Mouse (Mus musculus): ENCODE results near the gene Ltv1. TPM values are rescaled to one million over a fixed set of nuclear protein-coding genes. Genes with fewer than 3 reads are reported as not detected.

Ltv1 gene
- 77.6 and 83.1 TPM in 2 replicates for polyA plus RNA-seq (2014; fragmentation: Nextera tagmentation; extraction: Ambion mirVana)

DNA sequence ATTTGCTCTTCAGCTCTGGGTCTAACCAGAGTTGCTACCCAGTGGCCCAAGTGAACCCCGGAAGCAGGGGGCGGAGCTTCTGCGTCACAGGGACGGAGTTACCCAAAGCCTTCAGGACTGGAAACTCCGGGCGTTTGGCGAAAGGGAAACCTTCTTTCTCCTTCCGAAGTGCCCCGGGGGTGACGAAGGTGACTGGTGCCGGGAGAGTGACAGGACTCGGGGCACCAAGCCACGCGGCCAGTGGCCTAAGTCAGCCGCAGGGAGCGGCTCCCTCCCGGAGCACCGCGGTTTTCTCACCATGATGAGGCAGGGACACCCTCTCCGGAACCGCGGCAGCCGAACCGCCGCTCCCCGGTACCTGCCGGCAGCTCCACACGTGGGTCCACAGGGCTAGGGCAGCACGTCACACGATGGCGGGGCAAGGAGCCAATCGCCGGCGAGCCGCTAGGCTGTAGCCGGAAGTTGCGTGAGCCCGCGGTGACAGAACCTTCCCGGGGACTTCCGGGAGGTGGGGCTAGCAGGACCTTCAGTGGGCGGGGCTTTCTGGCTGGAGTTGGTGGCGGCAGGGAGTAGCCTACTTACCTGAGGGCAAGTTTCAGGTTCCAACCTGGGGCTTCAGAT, at the start of gene Ltv1:
Gene Ltv1 (minus strand): TSS at position 438 of the 621 bp plus-strand sequence.
- Histone ChIP-seq H3K36me3 (ENCODE audit: control insufficient read depth, insufficient read depth, low read length) (peaks cover 3% of the 10 kb centered on the region; the same call in 1 of the 2 replicates), H3K4me3 (ENCODE audit: low read depth, low read length) (peak within 1 kb of the TSS; percentile 91), H3K27me3 (ENCODE audit: control insufficient read depth, insufficient read depth, low read length) (no peaks in the 10 kb centered on the region), H3K9me3 (ENCODE audit: control insufficient read depth, low read length) (no peaks in the 10 kb centered on the region), H3K4me1 (ENCODE audit: control insufficient read depth, insufficient read depth, low read length) (peaks cover 5% of the 10 kb centered on the region), H3K27ac (ENCODE audit: low read depth, low read length) (no peak within 1 kb of the TSS), H3K9ac (ENCODE audit: low read length) (peak within 1 kb of the TSS; percentile 84), H3K4me2 (peak within 1 kb of the TSS; percentile 54)
- ATAC-seq (ENCODE audit: low FRiP score) (peak; percentile 100), DNase-seq (ENCODE audit: low spot score, missing footprints) (peak; percentile 97)
- under 1% methylated on average over 43 of the region's 43 CpGs for WGBS

DNA sequence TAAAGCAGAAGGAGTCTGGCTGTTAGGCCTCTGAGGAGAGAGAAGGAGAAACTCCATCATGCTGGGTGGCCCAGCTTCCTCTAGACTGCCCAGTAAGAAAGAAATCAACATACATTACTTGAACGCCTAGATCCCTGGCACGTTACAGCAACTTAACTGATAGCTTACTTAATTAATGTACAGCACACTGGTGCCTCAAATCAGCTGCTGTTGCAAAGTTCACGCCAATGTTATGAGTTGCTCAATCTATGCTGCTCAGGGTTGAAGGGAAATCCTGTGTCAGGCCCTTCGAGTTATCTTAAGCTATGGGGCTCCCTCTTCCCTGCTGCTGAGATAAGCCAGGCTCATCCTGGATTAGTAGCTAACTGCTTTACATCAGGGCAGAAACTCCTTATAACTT, 47.5 kb upstream of the Ltv1 start:
- ATAC-seq (ENCODE audit: low FRiP score) (no peak), DNase-seq (ENCODE audit: low spot score, missing footprints) (no peak)
- 75% methylated on average over 4 of the region's 4 CpGs for WGBS
- Histone ChIP-seq H3K4me3 (ENCODE audit: low read depth, low read length) (no peak overlapping the region), H3K27me3 (ENCODE audit: control insufficient read depth, insufficient read depth, low read length) (no peaks in the 10 kb centered on the region), H3K4me1 (ENCODE audit: control insufficient read depth, insufficient read depth, low read length) (no peaks in the 10 kb centered on the region), H3K27ac (ENCODE audit: low read depth, low read length) (no peak overlapping the region), H3K9me3 (ENCODE audit: control insufficient read depth, low read length) (no peaks in the 10 kb centered on the region), H3K36me3 (ENCODE audit: control insufficient read depth, insufficient read depth, low read length) (no peaks in the 10 kb centered on the region), H3K9ac (ENCODE audit: low read length) (no peak overlapping the region), H3K4me2 (no peak overlapping the region)

DNA sequence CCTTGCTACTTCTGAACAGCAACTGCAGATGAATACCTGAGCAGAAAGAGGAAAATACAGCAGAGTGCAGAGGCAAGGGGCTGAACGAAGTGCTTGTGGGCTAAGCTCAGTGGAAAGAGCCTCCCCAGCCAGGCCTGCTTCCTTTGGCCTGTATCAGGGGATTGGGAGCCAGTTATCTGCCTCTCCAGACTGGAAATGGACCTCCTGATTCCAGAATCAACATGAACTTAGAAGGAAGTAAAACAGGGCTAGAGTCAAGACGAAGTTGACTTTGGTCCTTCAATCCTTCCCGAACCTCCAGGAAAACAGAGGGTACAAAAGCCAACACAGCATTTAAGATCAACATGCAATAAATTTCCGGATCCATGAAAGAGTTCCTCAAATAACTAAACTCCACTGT, 45.2 kb upstream of the Ltv1 start:
- whole genome bisulfite sequencing = 87% methylated on average over 4 of the region's 4 CpGs
- Histone ChIP-seq H3K36me3 (ENCODE audit: control insufficient read depth, insufficient read depth, low read length) (no peaks in the 10 kb centered on the region), H3K27me3 (ENCODE audit: control insufficient read depth, insufficient read depth, low read length) (no peaks in the 10 kb centered on the region), H3K4me1 (ENCODE audit: control insufficient read depth, insufficient read depth, low read length) (peaks cover 3% of the 10 kb centered on the region), H3K9ac (ENCODE audit: low read length) (no peak overlapping the region), H3K27ac (ENCODE audit: low read depth, low read length) (no peak overlapping the region), H3K4me2 (no peak overlapping the region), H3K4me3 (ENCODE audit: low read depth, low read length) (no peak overlapping the region), H3K9me3 (ENCODE audit: control insufficient read depth, low read length) (no peaks in the 10 kb centered on the region)
- DNase-seq (ENCODE audit: low spot score, missing footprints) (no peak), ATAC-seq (ENCODE audit: low FRiP score) (no peak)

DNA sequence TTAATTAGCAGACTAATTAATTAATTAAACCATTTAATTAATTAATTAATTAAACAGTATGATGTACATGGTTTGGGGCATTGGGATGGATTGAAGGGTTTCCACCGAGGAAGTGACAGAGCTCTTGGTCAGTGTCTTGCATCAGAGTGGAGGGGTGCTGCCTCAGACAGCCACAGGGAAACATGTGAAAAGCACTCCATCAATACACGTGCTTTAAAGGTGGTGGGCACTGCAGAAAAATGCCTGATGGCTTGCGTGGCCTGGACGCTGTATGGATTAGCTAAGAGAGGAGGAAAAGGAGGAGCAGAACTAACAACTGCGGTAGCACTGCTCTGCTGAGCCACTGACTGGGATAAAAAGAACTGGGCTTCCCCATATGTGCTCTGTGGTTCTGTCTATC, 43.9 kb upstream of the Ltv1 start:
- Histone ChIP-seq H3K4me3 (ENCODE audit: low read depth, low read length) (no peak overlapping the region), H3K36me3 (ENCODE audit: control insufficient read depth, insufficient read depth, low read length) (no peaks in the 10 kb centered on the region), H3K4me2 (no peak overlapping the region), H3K27ac (ENCODE audit: low read depth, low read length) (no peak overlapping the region), H3K27me3 (ENCODE audit: control insufficient read depth, insufficient read depth, low read length) (no peaks in the 10 kb centered on the region), H3K9ac (ENCODE audit: low read length) (no peak overlapping the region), H3K4me1 (ENCODE audit: control insufficient read depth, insufficient read depth, low read length) (peaks cover 12% of the 10 kb centered on the region), H3K9me3 (ENCODE audit: control insufficient read depth, low read length) (no peaks in the 10 kb centered on the region)
- 83% methylated on average over 5 of the region's 5 CpGs for WGBS
- ATAC-seq (ENCODE audit: low FRiP score) (no peak; the same call in 1 of the 2 replicates), DNase-seq (ENCODE audit: low spot score, missing footprints) (peak; percentile 64)

DNA sequence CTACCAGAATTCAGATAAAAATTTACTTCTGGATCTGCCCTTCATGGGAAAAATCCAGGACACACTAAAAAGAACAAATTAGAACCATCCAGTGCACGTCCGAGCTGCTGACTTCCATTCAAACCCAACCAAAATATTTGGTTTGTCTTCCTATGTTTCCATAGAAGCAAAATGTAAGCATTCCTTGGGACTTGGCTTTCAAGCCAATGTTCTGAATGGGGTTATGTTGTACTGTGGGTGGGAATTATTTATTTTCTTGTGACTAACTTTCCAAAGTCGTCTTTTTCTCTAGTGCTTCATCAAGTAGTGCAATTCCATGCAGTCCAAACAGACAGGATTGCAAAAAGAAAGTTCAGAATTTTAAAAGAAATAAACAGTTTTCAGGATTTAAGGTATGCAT, 41.5 kb upstream of the Ltv1 start:
- 71% methylated on average over 3 of the region's 3 CpGs for WGBS
- H3K4me3 ChIP-seq (ENCODE audit: low read depth, low read length) = no peak overlapping the region
- ATAC-seq (ENCODE audit: low FRiP score) (no peak), DNase-seq (ENCODE audit: low spot score, missing footprints) (peak; percentile 83)
- H3K27me3 ChIP-seq (ENCODE audit: control insufficient read depth, insufficient read depth, low read length) = no peaks in the 10 kb centered on the region
- no peaks in the 10 kb centered on the region for H3K36me3 ChIP-seq (ENCODE audit: control insufficient read depth, insufficient read depth, low read length)
- no peak overlapping the region for H3K4me2 ChIP-seq
- H3K9me3 ChIP-seq (ENCODE audit: control insufficient read depth, low read length) = no peaks in the 10 kb centered on the region
- H3K4me1 ChIP-seq (ENCODE audit: control insufficient read depth, insufficient read depth, low read length) = peaks cover 12% of the 10 kb centered on the region
- no peak overlapping the region for H3K27ac ChIP-seq (ENCODE audit: low read depth, low read length)
- H3K9ac ChIP-seq (ENCODE audit: low read length) = no peak overlapping the region

DNA sequence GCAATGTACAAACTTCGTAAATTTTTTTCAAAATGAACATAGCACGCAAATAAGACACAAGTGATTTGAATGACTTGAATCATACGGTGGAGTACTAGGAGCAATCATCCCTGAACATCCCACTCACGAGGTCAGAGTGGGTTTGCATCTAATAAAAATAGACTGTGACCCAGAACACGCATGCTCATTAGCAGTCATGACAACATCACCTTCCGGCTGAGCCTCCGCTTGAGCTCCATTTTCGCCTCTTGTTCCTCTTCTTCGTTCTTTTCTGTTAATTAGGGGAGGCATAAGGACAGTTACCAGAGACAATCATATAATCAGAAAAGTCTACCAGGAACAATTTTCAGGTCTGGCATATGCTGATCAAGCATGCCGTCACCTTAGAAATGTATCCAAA, 41.0 kb upstream of the Ltv1 start:
- DNase-seq (ENCODE audit: low spot score, missing footprints) (peak; percentile 72), ATAC-seq (ENCODE audit: low FRiP score) (no peak)
- H3K4me2 ChIP-seq = no peak overlapping the region
- WGBS = 80% methylated on average over 10 of the region's 10 CpGs
- no peaks in the 10 kb centered on the region for H3K9me3 ChIP-seq (ENCODE audit: control insufficient read depth, low read length)
- no peak overlapping the region for H3K9ac ChIP-seq (ENCODE audit: low read length)
- H3K4me1 ChIP-seq (ENCODE audit: control insufficient read depth, insufficient read depth, low read length) = peaks cover 12% of the 10 kb centered on the region
- H3K4me3 ChIP-seq (ENCODE audit: low read depth, low read length) = no peak overlapping the region
- H3K36me3 ChIP-seq (ENCODE audit: control insufficient read depth, insufficient read depth, low read length) = no peaks in the 10 kb centered on the region
- no peaks in the 10 kb centered on the region for H3K27me3 ChIP-seq (ENCODE audit: control insufficient read depth, insufficient read depth, low read length)
- no peak overlapping the region for H3K27ac ChIP-seq (ENCODE audit: low read depth, low read length)

DNA sequence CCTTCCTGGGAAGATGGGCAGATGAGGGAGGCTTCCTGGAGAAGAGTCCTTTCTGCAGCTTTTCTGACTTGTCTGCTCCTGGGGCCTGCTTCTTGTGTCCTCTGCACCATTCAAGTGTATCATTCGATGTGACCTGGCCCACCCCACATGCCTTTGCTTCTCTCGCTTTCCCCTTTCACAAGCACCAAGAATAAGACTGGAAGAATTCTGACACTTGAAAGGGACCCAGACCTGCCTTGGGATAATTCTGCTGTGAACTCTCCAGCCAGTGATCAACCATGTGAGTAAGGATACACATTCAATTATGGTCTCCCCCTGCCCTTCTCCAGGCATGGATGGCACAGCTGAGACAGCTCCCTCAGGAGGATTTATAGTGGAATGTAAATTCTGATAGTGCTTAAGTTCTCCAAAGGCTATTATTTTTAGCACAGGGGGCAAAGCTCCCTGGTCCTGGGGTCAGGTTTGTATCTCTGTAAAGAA, 40.2 kb upstream of the Ltv1 start:
- H3K36me3 ChIP-seq (ENCODE audit: control insufficient read depth, insufficient read depth, low read length) = no peaks in the 10 kb centered on the region
- H3K9me3 ChIP-seq (ENCODE audit: control insufficient read depth, low read length) = no peaks in the 10 kb centered on the region
- H3K9ac ChIP-seq (ENCODE audit: low read length) = 0 out of 2 replicates have a peak overlapping the region, but pooled peaks have one; percentile 1
- H3K4me1 ChIP-seq (ENCODE audit: control insufficient read depth, insufficient read depth, low read length) = peaks cover 12% of the 10 kb centered on the region
- DNase-seq (ENCODE audit: low spot score, missing footprints) (no peak), ATAC-seq (ENCODE audit: low FRiP score) (peak; percentile 55; the same call in 1 of the 2 replicates)
- no peaks in the 10 kb centered on the region for H3K27me3 ChIP-seq (ENCODE audit: control insufficient read depth, insufficient read depth, low read length)
- WGBS = 31% methylated on average over 2 of the region's 2 CpGs
- no peak overlapping the region for H3K4me2 ChIP-seq
- H3K4me3 ChIP-seq (ENCODE audit: low read depth, low read length) = no peak overlapping the region
- peak overlapping the region; percentile 35; the same call in 1 of the 2 replicates for H3K27ac ChIP-seq (ENCODE audit: low read depth, low read length)

DNA sequence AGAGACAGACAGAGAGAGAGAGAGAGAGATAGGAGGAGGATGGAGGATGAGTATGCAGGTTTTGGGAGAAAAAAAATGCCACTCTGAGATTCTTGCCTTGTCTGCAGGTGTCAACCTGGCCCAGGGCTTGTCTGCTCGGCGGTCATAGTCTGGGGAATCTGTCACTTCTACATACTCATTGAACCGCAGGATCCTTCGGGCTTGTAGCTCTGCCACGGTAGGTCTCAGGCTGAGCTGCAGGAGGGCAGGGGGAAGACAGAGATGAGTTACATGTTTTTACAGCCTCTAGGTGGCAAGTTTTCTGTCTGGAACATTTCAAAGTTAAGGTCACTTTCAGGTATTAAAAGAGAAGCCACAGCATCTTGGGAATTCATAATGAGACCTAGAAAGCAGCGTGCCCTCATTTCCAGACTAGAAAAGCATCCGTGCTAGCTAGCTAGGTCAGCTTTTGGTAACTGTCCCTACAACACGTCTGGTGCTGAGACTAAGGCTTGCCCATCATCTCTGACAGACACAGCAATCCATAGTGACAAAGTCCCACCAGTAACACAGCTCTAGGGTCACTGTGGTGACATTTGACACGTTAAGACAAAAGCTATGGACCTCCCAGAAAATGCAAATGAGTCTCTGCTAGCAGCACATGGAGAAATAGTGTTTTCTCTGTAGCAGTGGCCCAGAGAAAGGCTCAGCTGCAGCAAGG, 39.6 kb upstream of the Ltv1 start:
- Histone ChIP-seq H3K9me3 (ENCODE audit: control insufficient read depth, low read length) (no peaks in the 10 kb centered on the region), H3K4me2 (no peak overlapping the region), H3K4me1 (ENCODE audit: control insufficient read depth, insufficient read depth, low read length) (peaks cover 12% of the 10 kb centered on the region), H3K27ac (ENCODE audit: low read depth, low read length) (no peak overlapping the region; the same call in 1 of the 2 replicates), H3K27me3 (ENCODE audit: control insufficient read depth, insufficient read depth, low read length) (no peaks in the 10 kb centered on the region), H3K4me3 (ENCODE audit: low read depth, low read length) (no peak overlapping the region), H3K9ac (ENCODE audit: low read length) (no peak overlapping the region), H3K36me3 (ENCODE audit: control insufficient read depth, insufficient read depth, low read length) (no peaks in the 10 kb centered on the region)
- DNase-seq (ENCODE audit: low spot score, missing footprints) = peak; percentile 86
- peak; percentile 58; the same call in 1 of the 2 replicates for ATAC-seq (ENCODE audit: low FRiP score)
- 50% methylated on average over 9 of the region's 9 CpGs for WGBS

DNA sequence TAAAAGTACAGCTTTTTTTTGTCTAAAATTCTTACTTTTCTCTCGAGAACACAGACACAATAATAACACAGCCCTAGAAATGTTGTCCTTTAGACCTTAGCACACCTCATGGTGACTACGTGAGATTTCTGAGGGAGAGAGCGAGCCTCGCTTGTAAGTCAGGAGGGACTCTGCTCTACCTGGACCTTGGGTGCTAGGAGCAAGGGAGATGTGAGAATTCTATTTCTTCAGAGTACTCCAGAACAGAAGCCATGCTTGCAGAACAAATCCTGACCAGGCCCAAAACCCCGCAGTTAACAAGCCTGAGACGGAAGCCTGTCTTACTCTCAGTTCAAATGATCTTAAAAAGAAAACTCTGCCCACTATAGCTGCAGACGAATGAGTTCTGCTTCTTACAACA, 37.7 kb upstream of the Ltv1 start:
- H3K9me3 ChIP-seq (ENCODE audit: control insufficient read depth, low read length) = no peaks in the 10 kb centered on the region
- no peaks in the 10 kb centered on the region for H3K27me3 ChIP-seq (ENCODE audit: control insufficient read depth, insufficient read depth, low read length)
- peaks cover 12% of the 10 kb centered on the region for H3K4me1 ChIP-seq (ENCODE audit: control insufficient read depth, insufficient read depth, low read length)
- ATAC-seq (ENCODE audit: low FRiP score) = no peak
- H3K27ac ChIP-seq (ENCODE audit: low read depth, low read length) = no peak overlapping the region
- peak; percentile 82 for DNase-seq (ENCODE audit: low spot score, missing footprints)
- no peak overlapping the region for H3K9ac ChIP-seq (ENCODE audit: low read length)
- 93% methylated on average over 7 of the region's 7 CpGs for WGBS
- no peak overlapping the region for H3K4me2 ChIP-seq
- no peaks in the 10 kb centered on the region for H3K36me3 ChIP-seq (ENCODE audit: control insufficient read depth, insufficient read depth, low read length)
- no peak overlapping the region for H3K4me3 ChIP-seq (ENCODE audit: low read depth, low read length)

All from midbrain, embryonic 11.5 days (tissue).